Mouse (Mus musculus): ENCODE results near the gene Cmtm1. TPM values are rescaled to one million over a fixed set of nuclear protein-coding genes. Genes with fewer than 3 reads are reported as not detected.
"Not testable (repeated sequence)": the region's sequence is repeated elsewhere in the genome, so short reads cannot be mapped to it uniquely, and the experiment has no call there.

Gene Cmtm1
- total RNA-seq (2015) (not detected in 2 replicates), total RNA-seq (2017) (not detected in 2 replicates)

GRCm38 (mm10) chr8:104309441-104310155 lies at the start of gene Cmtm1, which contains the start of gene Gm45711:
Gene Cmtm1, minus strand, starts transcription at chr8:104310145.
Gene Gm45711, minus strand, starts transcription at chr8:104310081.
- not testable (repeated sequence) for ATAC-seq (ENCODE audit: poor library complexity, severe bottlenecking)

GRCm38 (mm10) chr8:104358637-104359036 lies 48.7 kb upstream of the Cmtm1 start:
- ATAC-seq (ENCODE audit: poor library complexity, severe bottlenecking): no peak

GRCm38 (mm10) chr8:104354504-104354903 lies 44.6 kb upstream of the Cmtm1 start:
- ATAC-seq (ENCODE audit: poor library complexity, severe bottlenecking): no peak

- ATAC-seq (ENCODE audit: poor library complexity, severe bottlenecking): 0 out of 2 replicates have a peak, but pooled peaks have one; percentile 33
Observed at GRCm38 (mm10) chr8:104353186-104353585, 43.2 kb upstream of the Cmtm1 start.

GRCm38 (mm10) chr8:104350047-104350446 lies 40.1 kb upstream of the Cmtm1 start:
- no peak for ATAC-seq (ENCODE audit: poor library complexity, severe bottlenecking)

- ATAC-seq (ENCODE audit: poor library complexity, severe bottlenecking): no peak
Observed at GRCm38 (mm10) chr8:104348971-104349370, 39.0 kb upstream of the Cmtm1 start.

GRCm38 (mm10) chr8:104346706-104347105 lies 36.8 kb upstream of the Cmtm1 start:
- ATAC-seq (ENCODE audit: poor library complexity, severe bottlenecking): no peak

GRCm38 (mm10) chr8:104344622-104345021 lies 34.7 kb upstream of the Cmtm1 start:
- no peak for ATAC-seq (ENCODE audit: poor library complexity, severe bottlenecking)

GRCm38 (mm10) chr8:104343957-104344356 lies 34.0 kb upstream of the Cmtm1 start:
- ATAC-seq (ENCODE audit: poor library complexity, severe bottlenecking): peak; percentile 50

GRCm38 (mm10) chr8:104342426-104342825 lies 32.5 kb upstream of the Cmtm1 start:
- no peak for ATAC-seq (ENCODE audit: poor library complexity, severe bottlenecking)

- ATAC-seq (ENCODE audit: poor library complexity, severe bottlenecking): no peak
Observed at GRCm38 (mm10) chr8:104341678-104342077, 31.7 kb upstream of the Cmtm1 start.

GRCm38 (mm10) chr8:104341106-104341561 lies 31.2 kb upstream of the Cmtm1 start:
- peak; percentile 33 for ATAC-seq (ENCODE audit: poor library complexity, severe bottlenecking)

GRCm38 (mm10) chr8:104340233-104341105 lies 30.5 kb upstream of the Cmtm1 start:
- ATAC-seq (ENCODE audit: poor library complexity, severe bottlenecking): peak; percentile 61

- no peak for ATAC-seq (ENCODE audit: poor library complexity, severe bottlenecking)
Observed at GRCm38 (mm10) chr8:104339983-104340232, 30.0 kb upstream of the Cmtm1 start.

- no peak for ATAC-seq (ENCODE audit: poor library complexity, severe bottlenecking)
Observed at GRCm38 (mm10) chr8:104339229-104339982, 29.5 kb upstream of the Cmtm1 start, which contains the start of gene Cmtm3. Gene Cmtm3, plus strand, starts transcription at chr8:104339410.

GRCm38 (mm10) chr8:104337890-104338289 lies 27.9 kb upstream of the Cmtm1 start:
- ATAC-seq (ENCODE audit: poor library complexity, severe bottlenecking): no peak

GRCm38 (mm10) chr8:104336806-104337205 lies 26.9 kb upstream of the Cmtm1 start:
- no peak for ATAC-seq (ENCODE audit: poor library complexity, severe bottlenecking)

- no peak for ATAC-seq (ENCODE audit: poor library complexity, severe bottlenecking)
Observed at GRCm38 (mm10) chr8:104334196-104334595, 24.3 kb upstream of the Cmtm1 start.

GRCm38 (mm10) chr8:104333786-104334185 lies 23.8 kb upstream of the Cmtm1 start:
- peak; percentile 84 for ATAC-seq (ENCODE audit: poor library complexity, severe bottlenecking)

GRCm38 (mm10) chr8:104332665-104333631 lies 23.0 kb upstream of the Cmtm1 start:
- ATAC-seq (ENCODE audit: poor library complexity, severe bottlenecking): no peak

Measured in megakaryocyte, adult 5-6 weeks (primary cell).